ENCODE assay signal across 25 mouse cellular contexts in genomic region chr3:154708150-154708549, GRCm38 (mm10). TPM values are rescaled to one million over a fixed set of nuclear protein-coding genes. Genes with fewer than 3 reads are reported as not detected.
"Had no signal": no experiment of that assay in that cellular context is flagged by ENCODE, and none has a peak within 500 bp of the region (broad histone marks: within the 10 kb centered on the region; RNA-seq: fewer than 3 reads in every experiment).

No protein-coding gene starts in this region.

- H3K36me3 ChIP-seq: limb, embryonic 12.5 days; limb, embryonic 15.5 days; midbrain, embryonic 12.5 days; midbrain, embryonic 15.5 days; neural tube, embryonic 12.5 days; neural tube, embryonic 15.5 days had no signal

- ATAC-seq: intestine, postnatal 0 days; liver, postnatal 0 days; lung, postnatal 0 days; midbrain, embryonic 15.5 days had no signal

- H3K27ac ChIP-seq: kidney, postnatal 0 days; layer of hippocampus, adult 2 months; limb, embryonic 12.5 days; limb, embryonic 15.5 days; liver, embryonic 14.5 days; macrophage; midbrain, embryonic 12.5 days; midbrain, embryonic 15.5 days; neural tube, embryonic 12.5 days; neural tube, embryonic 15.5 days; stomach, postnatal 0 days had no signal

- DNase-seq: kidney, adult 2 months; kidney, postnatal 25 days; layer of hippocampus, adult 9-11 months; left cerebral cortex, postnatal 4 days; liver, postnatal 0 days; lung, embryonic 14.5 days; right cerebral cortex, postnatal 4 days; thymus, adult 2 months; thymus, postnatal 14 days; thymus, postnatal 4 days had no signal

- H3K27me3 ChIP-seq: limb, embryonic 15.5 days; midbrain, embryonic 12.5 days; midbrain, embryonic 15.5 days; neural tube, embryonic 12.5 days; neural tube, embryonic 15.5 days had no signal

- H3K4me1 ChIP-seq: limb, embryonic 12.5 days; limb, embryonic 15.5 days; midbrain, embryonic 12.5 days; midbrain, embryonic 15.5 days; neural tube, embryonic 12.5 days; neural tube, embryonic 15.5 days had no signal

- H3K4me3 ChIP-seq: layer of hippocampus, adult 2 months; limb, embryonic 12.5 days; limb, embryonic 15.5 days; midbrain, embryonic 12.5 days; midbrain, embryonic 15.5 days; neural tube, embryonic 12.5 days; neural tube, embryonic 15.5 days had no signal

RNA-seq across cellular contexts. Expression of gene Erich3, which starts 44.5 kb away (rescaled TPM):
- polyA plus RNA-seq: kidney, embryonic 14.5 days; kidney, postnatal 0 days; liver, embryonic 11.5 days; liver, postnatal 0 days; lung, embryonic 14.5 days; macrophage had no signal
